29 mouse cellular contexts compared by ENCODE assay signal in genomic region chr2:112286062-112286461, GRCm38 (mm10). TPM values are rescaled to one million over a fixed set of nuclear protein-coding genes. Genes with fewer than 3 reads are reported as not detected.
"Had no signal": no experiment of that assay in that cellular context is flagged by ENCODE, and none has a peak within 500 bp of the region (broad histone marks: within the 10 kb centered on the region; RNA-seq: fewer than 3 reads in every experiment).

No protein-coding gene starts in this region.

RNA-seq across cellular contexts. Expression of gene Gm21985, which starts 19.9 kb away (rescaled TPM):
- total RNA-seq: common myeloid progenitor, adult 5-6 weeks; gastrocnemius, postnatal 4 days had no signal
- polyA plus RNA-seq: embryonic facial prominence, embryonic 10.5 days; embryonic facial prominence, embryonic 11.5 days; embryonic facial prominence, embryonic 12.5 days; embryonic facial prominence, embryonic 13.5 days; embryonic facial prominence, embryonic 14.5 days; embryonic facial prominence, embryonic 15.5 days; erythroblast, embryonic 14.5 days; forebrain, embryonic 10.5 days; forebrain, embryonic 12.5 days; forebrain, embryonic 13.5 days; forebrain, embryonic 14.5 days; forebrain, embryonic 16.5 days; forebrain, postnatal 0 days; gonadal fat pad, adult 2 months; heart, adult 2 months; heart, embryonic 10.5 days had no signal

RNA-seq across cellular contexts. Expression of gene Nutm1, which starts 27.0 kb away (rescaled TPM):
- total RNA-seq: common myeloid progenitor, adult 5-6 weeks; forebrain, postnatal 0 days; gastrocnemius, adult 18-20 months; gastrocnemius, adult 2 months; gastrocnemius, adult 8-10 months; gastrocnemius, postnatal 10 days; gastrocnemius, postnatal 14 days; gastrocnemius, postnatal 25 days; gastrocnemius, postnatal 36 days; gastrocnemius, postnatal 4 days; granulocyte monocyte progenitor cell, adult 5-6 weeks; heart, adult 18-20 months; heart, adult 2 months; heart, adult 8-10 months had no signal
- polyA plus RNA-seq: embryonic facial prominence, embryonic 10.5 days; embryonic facial prominence, embryonic 11.5 days; embryonic facial prominence, embryonic 12.5 days; embryonic facial prominence, embryonic 13.5 days; embryonic facial prominence, embryonic 14.5 days; embryonic facial prominence, embryonic 15.5 days; erythroblast, embryonic 14.5 days; forebrain, embryonic 12.5 days; forebrain, embryonic 13.5 days; forebrain, embryonic 14.5 days; forebrain, embryonic 16.5 days; frontal cortex, adult 2 months; heart, adult 2 months had no signal
